Mouse (Mus musculus) left cerebral cortex, adult 6 months (tissue): ENCODE results near the gene Pglyrp2. TPM values are rescaled to one million over a fixed set of nuclear protein-coding genes. Genes with fewer than 3 reads are reported as not detected.

ENCODE experiments used
- long read RNA-seq, 2 experiments: library from polyadenylated mRNA; unstranded; transcript quantifications; one replicate each; pipeline ENCODE4 v2.0.0; 2019 to 2020
- polyA plus RNA-seq: library from polyadenylated mRNA; unstranded; fragments of <200 nt; fragmentation: Nextera tagmentation; gene quantifications from 2 replicates; pipeline ENCODE4 v1.2.3, GENCODE M21; 2021

Gene Pglyrp2
- not detected in 2 replicates for polyA plus RNA-seq
- long read RNA-seq, experiment 1: 0 reads
- long read RNA-seq, experiment 2: 0 reads

GRCm38 (mm10) chr17:32424034-32424433, at the start of gene Pglyrp2:
Pglyrp2 (minus strand) TSS chr17:32424167.

GRCm38 (mm10) chr17:32452482-32452881, 28.5 kb upstream of the Pglyrp2 start, which contains the start of gene Cyp4f39:
Cyp4f39 (plus strand) TSS chr17:32452723.

GRCm38 (mm10) chr17:32403417-32403816, 20.6 kb downstream of the Pglyrp2 start, which contains the start of gene Rasal3:
Rasal3 (minus strand) TSS chr17:32403583.

GRCm38 (mm10) chr17:32389101-32389659, 34.8 kb downstream of the Pglyrp2 start, which contains the start of gene Wiz:
Wiz (minus strand) TSS chr17:32389439.

Other genes with a start within 250 kb of the Pglyrp2 start
- 0.09 and 0.12 TPM in 2 replicates for gene Ephx3, start 234.6 kb downstream of the Pglyrp2 start, polyA plus RNA-seq
- gene Brd4, start 139.4 kb downstream of the Pglyrp2 start, polyA plus RNA-seq: 15.4 and 34.1 TPM in 2 replicates
- 8.0 and 9.0 TPM in 2 replicates for gene Akap8, start 102.9 kb downstream of the Pglyrp2 start, polyA plus RNA-seq
- gene Akap8l, start 73.6 kb downstream of the Pglyrp2 start, polyA plus RNA-seq: 36.3 and 40.8 TPM in 2 replicates
- gene Wiz, start 34.7 kb downstream of the Pglyrp2 start, polyA plus RNA-seq: 11.0 and 16.4 TPM in 2 replicates
- 0.50 and 1.1 TPM in 2 replicates for gene Rasal3, start 20.6 kb downstream of the Pglyrp2 start, polyA plus RNA-seq
- 0.06 TPM in 1 of 2 replicates, not detected in the other for gene Cyp4f39, start 28.6 kb upstream of the Pglyrp2 start, polyA plus RNA-seq
- 2.1 and 2.4 TPM in 2 replicates for gene Cyp4f17, start 81.9 kb upstream of the Pglyrp2 start, polyA plus RNA-seq
- gene Cyp4f16, start 112.4 kb upstream of the Pglyrp2 start, polyA plus RNA-seq: 2.4 and 2.7 TPM in 2 replicates
- gene Cyp4f37, start 197.1 kb upstream of the Pglyrp2 start, polyA plus RNA-seq: not detected in 2 replicates
- gene Cyp4f40, start 234.7 kb upstream of the Pglyrp2 start, polyA plus RNA-seq: not detected in 2 replicates